Mouse (Mus musculus) adrenal gland, postnatal 0 days (tissue): ENCODE measurements around the gene Lyar. TPM values are rescaled to one million over a fixed set of nuclear protein-coding genes. Genes with fewer than 3 reads are reported as not detected.

ENCODE experiments used
- polyA plus RNA-seq: library from polyadenylated mRNA; unstranded; fragments of >200 nt; fragmentation: Nextera tagmentation; extraction: Ambion mirVana; gene quantifications from 2 replicates; pipeline ENCODE4 v1.2.1, GENCODE M21; 2015

Gene Lyar
- polyA plus RNA-seq, result 42.7 and 45.4 TPM in 2 replicates

DNA sequence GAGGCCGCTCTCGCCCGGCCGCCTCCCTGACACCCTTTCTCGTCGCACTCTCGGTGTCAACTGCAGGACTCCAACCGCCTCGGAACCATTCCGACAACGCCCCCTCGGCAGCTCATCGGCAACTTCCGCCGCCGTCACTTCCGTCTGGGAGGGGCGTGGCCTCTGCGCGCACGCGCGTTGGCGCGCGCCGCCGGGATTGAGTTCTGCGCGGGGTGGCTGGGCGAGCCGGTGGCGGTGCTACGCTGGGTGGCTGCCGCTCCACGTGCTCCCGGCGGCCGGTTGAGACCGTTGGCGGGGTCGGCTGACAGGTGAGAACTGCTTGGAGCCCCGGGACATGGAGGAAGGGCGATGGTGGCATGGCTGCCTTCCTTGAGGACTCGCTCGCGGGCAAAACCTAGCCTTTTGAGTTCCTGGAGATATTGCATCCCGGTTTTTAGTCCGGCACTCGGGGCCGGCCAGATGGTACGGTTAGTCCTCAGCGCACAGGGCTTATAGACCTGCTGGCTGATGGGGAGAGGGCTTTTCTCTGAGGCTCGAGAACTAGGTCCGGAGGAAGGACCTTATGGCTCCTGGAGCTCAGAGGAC is at the start of gene Lyar, which contains the start of gene Zbtb49:
TSS of gene Lyar (plus strand) at position 143 of the 585 bp plus-strand sequence.
TSS of gene Zbtb49 (minus strand) at position 130 of the 585 bp plus-strand sequence.

DNA sequence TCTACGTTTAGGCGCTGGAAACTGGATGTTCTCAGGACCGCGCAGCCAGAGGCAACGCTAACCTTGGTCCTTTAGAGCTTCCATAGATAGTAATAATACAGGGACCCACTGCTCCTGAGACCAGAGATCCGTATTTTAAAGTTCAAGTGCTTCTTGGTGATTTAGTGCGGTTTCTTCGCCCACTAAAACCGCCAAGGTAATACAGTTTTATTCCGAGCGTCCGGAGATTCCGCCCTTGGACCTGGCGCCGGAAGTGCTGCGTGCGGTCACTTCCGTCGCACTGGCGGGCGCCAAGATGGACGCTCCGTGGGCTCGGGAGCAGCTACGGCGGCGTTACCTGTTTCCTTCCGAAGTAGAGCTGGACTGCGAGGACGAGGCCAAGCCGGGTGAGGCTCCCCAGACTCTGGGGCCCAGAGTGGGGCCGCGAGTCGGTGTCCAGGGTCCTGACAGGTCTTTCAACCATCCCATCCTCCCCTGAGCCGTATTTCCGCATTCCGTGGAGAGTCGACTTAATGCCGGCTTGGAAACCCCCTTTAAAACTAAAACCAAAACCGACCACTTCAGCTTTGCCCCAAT is 39.9 kb downstream of the Lyar start, which contains the start of gene Tmem128:
TSS of gene Tmem128 (plus strand) at position 79 of the 576 bp plus-strand sequence.

DNA sequence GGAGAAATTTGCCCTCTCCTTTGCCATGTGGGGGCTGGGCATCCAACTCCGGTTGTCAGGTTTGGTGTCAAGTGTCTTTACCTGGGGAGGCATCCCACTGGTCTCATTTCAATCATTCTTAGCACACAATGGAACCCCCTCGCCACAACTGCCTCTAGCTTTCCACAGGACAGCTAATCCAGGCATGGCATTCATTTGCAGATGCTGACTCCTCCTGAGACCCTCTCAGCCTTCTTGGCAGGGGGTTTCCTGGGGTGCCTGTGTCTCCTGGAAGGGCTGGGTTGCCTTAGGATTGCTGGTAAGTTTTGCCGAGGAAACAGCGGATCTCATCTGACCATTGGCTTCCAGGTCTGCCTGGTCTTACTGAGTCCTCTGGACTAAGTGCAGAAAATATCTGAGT is 55.5 kb downstream of the Lyar start, which contains the start of gene Otop1:
TSS of gene Otop1 (plus strand) at position 202 of the 400 bp plus-strand sequence.

Other genes starting within 250 kb of the Lyar start
- gene Stx18, start 181.7 kb upstream of the Lyar start, polyA plus RNA-seq, result 24.3 and 32.3 TPM in 2 replicates
- gene Nsg1, start 60.6 kb upstream of the Lyar start, polyA plus RNA-seq, result 139 and 217 TPM in 2 replicates
- 5.2 and 6.7 TPM in 2 replicates for gene Zbtb49, start within 50 bp of the Lyar start, polyA plus RNA-seq
- gene Tmem128, start 39.7 kb downstream of the Lyar start, polyA plus RNA-seq, result 139 and 142 TPM in 2 replicates
- gene Otop1, start 55.5 kb downstream of the Lyar start, polyA plus RNA-seq, result not detected in 2 replicates
- not detected in 2 replicates for gene Drd5, start 98.9 kb downstream of the Lyar start, polyA plus RNA-seq